Mouse (Mus musculus) liver, postnatal 0 days (tissue): ENCODE results near the gene Pnpla2.

Experiments used
- CTCF ChIP-seq: sonication (generic); IDR thresholded peaks from 2 replicates; pipeline ENCODE4 v1.5.1; 2016; ENCODE audit warnings: antibody characterized with exemption, low read depth
- EP300 ChIP-seq: IDR thresholded peaks from 2 replicates; pipeline ENCODE4 v1.6.1; 2016; ENCODE audit warnings: antibody characterized with exemption, low read depth, mild to moderate bottlenecking

GRCm38 (mm10) chr7:141506278-141506677 lies 51.3 kb downstream of the Pnpla2 start:
- TF ChIP-seq CTCF (no peak), EP300 (no peak)
